Mouse (Mus musculus) heart, embryonic 14.5 days (tissue): ENCODE results near the gene Cox4i1. TPM values are rescaled to one million over a fixed set of nuclear protein-coding genes. Genes with fewer than 3 reads are reported as not detected.

Source experiments
- ATAC-seq: fragments of 200-750 bp; cut with Nextera tagmentation; 2 replicates; pipeline ENCODE4 v1.8.0; 2017; ENCODE audit warnings: low read depth, moderate TSS enrichment; ENCODE audit not compliant: insufficient number of reproducible peaks, insufficient read depth, low FRiP score
- H3K27ac ChIP-seq, 2 experiments: fragments of 200-500 bp in 1 of 2; fragments of 300-500 bp in 1 of 2; sonication (generic) in 1 of 2; replicated peaks in 1 of 2; 2 replicates each; pipeline ENCODE4 v1.5.1; 2012 to 2014; ENCODE audit warnings: low read depth in 2 of 2, low read length in 2 of 2, control low read depth in 1 of 2, mild to moderate bottlenecking in 1 of 2, mixed read lengths in 1 of 2; ENCODE audit not compliant: control insufficient read depth in 1 of 2, insufficient read depth in 1 of 2
- H3K27me3 ChIP-seq: fragments of 300-500 bp; sonication (generic); 2 replicates; pipeline ENCODE4 v1.6.1; 2014; ENCODE audit warnings: mild to moderate bottlenecking, low read length, control low read depth; ENCODE audit not compliant: control insufficient read depth, insufficient read depth
- H3K36me3 ChIP-seq: fragments of 300-500 bp; sonication (generic); 2 replicates; pipeline ENCODE4 v1.6.1; 2014; ENCODE audit warnings: mild to moderate bottlenecking, control low read depth, low read length, mixed read lengths; ENCODE audit not compliant: control insufficient read depth, insufficient read depth
- H3K4me1 ChIP-seq, 2 experiments: fragments of 200-500 bp in 1 of 2; fragments of 300-500 bp in 1 of 2; sonication (generic) in 1 of 2; 2 replicates each; pipeline ENCODE4 v1.6.1; 2012 to 2014; ENCODE audit warnings: low read length in 2 of 2, control low read depth in 1 of 2, mixed read lengths in 1 of 2; ENCODE audit not compliant: control insufficient read depth in 2 of 2, insufficient read depth in 2 of 2
- H3K4me2 ChIP-seq: fragments of 300-500 bp; sonication (generic); 2 replicates; pipeline ENCODE4 v1.6.1; 2014; ENCODE audit warnings: mild to moderate bottlenecking, low read length
- H3K4me3 ChIP-seq, 2 experiments: fragments of 200-500 bp in 1 of 2; fragments of 300-500 bp in 1 of 2; sonication (generic) in 1 of 2; 2 replicates each; pipeline ENCODE4 v1.5.1; 2012 to 2014; ENCODE audit warnings: low read length in 2 of 2, mild to moderate bottlenecking in 2 of 2, control low read depth in 1 of 2, low read depth in 1 of 2, moderate library complexity in 1 of 2; ENCODE audit not compliant: control insufficient read depth in 1 of 2, insufficient read depth in 1 of 2
- H3K9ac ChIP-seq: fragments of 300-500 bp; sonication (generic); 2 replicates; pipeline ENCODE4 v1.6.1; 2014; ENCODE audit warnings: mild to moderate bottlenecking, low read length
- H3K9me3 ChIP-seq: fragments of 300-500 bp; sonication (generic); 2 replicates; pipeline ENCODE4 v1.6.1; 2016; ENCODE audit warnings: low read length, control low read depth; ENCODE audit not compliant: control insufficient read depth
- WGBS: fragments of 180-500 bp; shearing (Covaris S2); extraction: QIAGEN DNeasy Blood & Tissue Kit; methylation state at CpG from one replicate; pipeline ENCODE4 v1.1.7; 2014; 5-methylcytosine and 5-hydroxymethylcytosine counted together
- polyA plus RNA-seq: library from polyadenylated mRNA; unstranded; fragments of >200 nt; fragmentation: Nextera tagmentation; extraction: Ambion mirVana; gene quantifications from 2 replicates; pipeline ENCODE4 v1.2.1, GENCODE M21; 2014

Cox4i1 gene
- polyA plus RNA-seq: 2,314 and 2,402 TPM in 2 replicates

- H3K36me3 ChIP-seq: peaks cover 47% of the 10 kb centered on the region
- H3K27ac ChIP-seq: peak within 1 kb of the TSS; percentile 73 to 91
- H3K4me3 ChIP-seq: peak within 1 kb of the TSS; percentile 93 to 97
- WGBS: under 1% methylated on average over 104 of the region's 105 CpGs
- peak within 1 kb of the TSS; percentile 92 for H3K4me2 ChIP-seq
- peak within 1 kb of the TSS; percentile 97 for H3K9ac ChIP-seq
- peaks cover 11 to 41% of the 10 kb centered on the region in 2 experiments for H3K4me1 ChIP-seq
- H3K9me3 ChIP-seq: no peaks in the 10 kb centered on the region
- no peaks in the 10 kb centered on the region for H3K27me3 ChIP-seq
- peak; percentile 92 for ATAC-seq
These were observed at the start of gene Cox4i1, which contains the start of gene Gm27021 for GRCm38 (mm10) chr8:120667561-120668373. TSS of gene Cox4i1 (plus strand) at chr8:120668222. TSS of gene Gm27021 (minus strand) at chr8:120668079.

GRCm38 (mm10) chr8:120619235-120620180 is 48.5 kb upstream of the Cox4i1 start:
- Histone ChIP-seq H3K27ac (0 out of 4 replicates have a peak overlapping the region, but pooled peaks of 1 of the 2 experiments have one; percentile 14), H3K4me3 (no peak overlapping the region), H3K27me3 (no peaks in the 10 kb centered on the region), H3K9ac (peak overlapping the region; percentile 34), H3K4me1 (peaks cover 20 to 23% of the 10 kb centered on the region in 2 experiments), H3K9me3 (no peaks in the 10 kb centered on the region), H3K4me2 (no peak overlapping the region), H3K36me3 (no peaks in the 10 kb centered on the region)
- ATAC-seq: no peak
- WGBS: 74% methylated on average over 11 of the region's 11 CpGs

GRCm38 (mm10) chr8:120620441-120620840 is 47.6 kb upstream of the Cox4i1 start:
- Histone ChIP-seq H3K4me2 (no peak overlapping the region), H3K36me3 (no peaks in the 10 kb centered on the region), H3K4me3 (no peak overlapping the region), H3K27me3 (no peaks in the 10 kb centered on the region), H3K9ac (no peak overlapping the region), H3K27ac (no peak overlapping the region; a peak in 1 of 4 replicates), H3K9me3 (no peaks in the 10 kb centered on the region), H3K4me1 (peaks cover 20 to 23% of the 10 kb centered on the region in 2 experiments)
- no peak for ATAC-seq
- 52% methylated on average over 7 of the region's 7 CpGs for WGBS

GRCm38 (mm10) chr8:120622161-120622560 is 45.9 kb upstream of the Cox4i1 start:
- Histone ChIP-seq H3K27ac (no peak overlapping the region), H3K36me3 (no peaks in the 10 kb centered on the region), H3K4me3 (no peak overlapping the region), H3K4me2 (peak overlapping the region; percentile 20; the same call in 1 of the 2 replicates), H3K9ac (peak overlapping the region; percentile 19; the same call in 1 of the 2 replicates), H3K27me3 (no peaks in the 10 kb centered on the region), H3K4me1 (peaks cover 20 to 21% of the 10 kb centered on the region in 2 experiments), H3K9me3 (no peaks in the 10 kb centered on the region)
- 47% methylated on average over 14 of the region's 14 CpGs for WGBS
- ATAC-seq: no peak

- no peak for ATAC-seq
- Histone ChIP-seq H3K4me3 (no peak overlapping the region), H3K4me2 (no peak overlapping the region), H3K9me3 (no peaks in the 10 kb centered on the region), H3K27me3 (no peaks in the 10 kb centered on the region), H3K27ac (no peak overlapping the region), H3K4me1 (peaks cover 20 to 21% of the 10 kb centered on the region in 2 experiments), H3K9ac (no peak overlapping the region), H3K36me3 (no peaks in the 10 kb centered on the region)
- WGBS: 50% methylated on average over 2 of the region's 2 CpGs
These were observed 44.4 kb upstream of the Cox4i1 start for GRCm38 (mm10) chr8:120623608-120624007.

GRCm38 (mm10) chr8:120626461-120626860 is 41.6 kb upstream of the Cox4i1 start:
- Histone ChIP-seq H3K27ac (no peak overlapping the region), H3K4me3 (no peak overlapping the region), H3K4me1 (peaks cover 7 to 10% of the 10 kb centered on the region in 2 experiments), H3K36me3 (no peaks in the 10 kb centered on the region), H3K4me2 (no peak overlapping the region), H3K9ac (no peak overlapping the region), H3K9me3 (no peaks in the 10 kb centered on the region), H3K27me3 (no peaks in the 10 kb centered on the region)
- no peak for ATAC-seq
- WGBS: 74% methylated on average over 11 of the region's 11 CpGs

- Histone ChIP-seq H3K4me2 (no peak overlapping the region), H3K27me3 (no peaks in the 10 kb centered on the region), H3K9ac (no peak overlapping the region), H3K9me3 (no peaks in the 10 kb centered on the region), H3K4me3 (no peak overlapping the region), H3K4me1 (peaks cover 0 to 5% of the 10 kb centered on the region in 2 experiments; a peak in 1 of 4 replicates), H3K36me3 (no peaks in the 10 kb centered on the region), H3K27ac (no peak overlapping the region)
- WGBS: 78% methylated on average over 5 of the region's 5 CpGs
- no peak for ATAC-seq
These were observed 40.7 kb upstream of the Cox4i1 start for GRCm38 (mm10) chr8:120627298-120627697.
